Mouse (Mus musculus): ENCODE results near the gene Cntnap5a. TPM values are rescaled to one million over a fixed set of nuclear protein-coding genes. Genes with fewer than 3 reads are reported as not detected.
"Not testable (repeated sequence)": the region's sequence is repeated elsewhere in the genome, so short reads cannot be mapped to it uniquely, and the experiment has no call there.

Cntnap5a gene
- total RNA-seq, 2 experiments from 2014 or later: 28.5 to 28.8 TPM

DNA sequence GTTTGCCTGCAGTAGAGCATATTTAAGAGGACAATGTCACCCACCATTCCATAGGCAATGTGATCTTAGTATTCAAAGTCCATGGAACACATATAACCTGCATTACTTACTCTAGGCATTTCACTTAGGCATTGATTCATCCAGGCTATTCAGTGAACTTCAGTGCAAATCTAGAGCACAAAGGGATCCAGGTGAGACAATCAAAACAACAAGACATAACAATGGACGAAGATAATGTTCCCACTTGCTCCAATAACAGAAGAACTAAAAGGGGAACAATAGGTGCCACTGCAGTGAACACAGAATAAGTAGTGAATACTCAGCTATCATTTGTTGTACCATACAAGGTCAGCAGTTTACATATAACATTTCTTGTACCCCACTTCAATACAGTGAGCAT is 345.1 kb downstream of the Cntnap5a start:
- intact Hi-C loops (cut with DNase I): no loop called here

DNA sequence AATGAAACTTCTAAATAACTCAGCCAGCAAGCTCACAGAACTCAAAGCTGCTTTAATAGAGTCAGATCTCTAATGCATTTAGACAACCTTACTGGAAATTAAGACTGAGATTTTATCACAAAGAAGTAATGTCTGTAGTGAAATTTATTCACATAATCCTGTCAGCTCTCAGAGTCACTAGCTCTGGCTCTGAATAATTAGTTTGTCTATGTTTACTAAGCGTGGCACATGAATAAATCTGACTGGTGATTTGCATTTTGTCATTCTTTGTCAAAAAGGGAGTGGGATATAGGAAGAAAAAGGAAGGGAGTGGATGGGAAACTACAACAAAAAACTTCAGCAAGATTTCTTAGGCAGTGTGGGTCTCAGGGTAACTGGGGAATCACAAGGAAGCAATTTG is 351.3 kb downstream of the Cntnap5a start:
- intact Hi-C loops (cut with DNase I): no loop called here
- no peak for DNase-seq (ENCODE audit: low spot score in 2 of 2)

More for the DNA sequence above, 345.1 kb downstream of the Cntnap5a start:
- no peak for DNase-seq (ENCODE audit: low spot score in 2 of 2)

DNA sequence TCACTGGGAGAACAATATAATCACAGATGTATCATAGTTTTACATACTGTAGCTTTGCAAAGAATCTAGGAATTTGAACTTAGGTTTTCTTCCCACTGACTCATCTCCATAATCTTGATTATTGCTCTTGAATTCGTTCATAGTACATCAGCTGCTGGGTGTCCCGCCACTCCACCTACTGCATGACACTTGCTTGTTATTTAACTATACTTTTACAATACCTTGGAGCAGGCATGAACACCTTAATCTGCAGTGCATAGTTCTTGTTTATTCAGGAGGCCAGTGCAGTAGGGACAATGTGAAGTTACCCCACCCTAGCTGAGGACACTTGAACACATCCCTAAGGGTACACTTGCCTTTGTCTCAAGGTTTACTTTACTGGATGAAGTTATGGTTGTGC is 352.3 kb downstream of the Cntnap5a start:
- intact Hi-C loops (cut with DNase I): no loop called here
- no peak for DNase-seq (ENCODE audit: low spot score in 2 of 2)

DNA sequence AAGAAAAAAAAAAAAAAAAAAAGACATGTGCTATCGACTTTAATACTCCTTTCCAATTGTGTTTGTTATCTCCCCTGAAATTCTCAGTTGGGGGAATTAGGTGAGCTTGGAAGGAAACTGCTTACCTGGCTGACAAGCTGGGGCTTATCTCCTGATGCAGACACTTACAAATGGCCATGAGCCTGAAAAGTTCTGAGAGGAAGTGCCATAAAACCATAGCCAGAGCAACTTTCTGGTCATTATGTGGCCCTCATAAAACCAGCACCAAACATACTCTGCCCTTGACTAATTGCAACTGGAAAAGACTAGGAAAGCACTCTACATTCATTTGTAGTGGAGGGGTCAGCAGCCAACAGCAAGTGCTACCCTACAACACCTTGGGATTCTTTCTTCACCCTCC is 359.5 kb downstream of the Cntnap5a start:
- DNase-seq (ENCODE audit: low spot score in 2 of 2): no peak
- intact Hi-C loops (cut with DNase I): no loop called here

DNA sequence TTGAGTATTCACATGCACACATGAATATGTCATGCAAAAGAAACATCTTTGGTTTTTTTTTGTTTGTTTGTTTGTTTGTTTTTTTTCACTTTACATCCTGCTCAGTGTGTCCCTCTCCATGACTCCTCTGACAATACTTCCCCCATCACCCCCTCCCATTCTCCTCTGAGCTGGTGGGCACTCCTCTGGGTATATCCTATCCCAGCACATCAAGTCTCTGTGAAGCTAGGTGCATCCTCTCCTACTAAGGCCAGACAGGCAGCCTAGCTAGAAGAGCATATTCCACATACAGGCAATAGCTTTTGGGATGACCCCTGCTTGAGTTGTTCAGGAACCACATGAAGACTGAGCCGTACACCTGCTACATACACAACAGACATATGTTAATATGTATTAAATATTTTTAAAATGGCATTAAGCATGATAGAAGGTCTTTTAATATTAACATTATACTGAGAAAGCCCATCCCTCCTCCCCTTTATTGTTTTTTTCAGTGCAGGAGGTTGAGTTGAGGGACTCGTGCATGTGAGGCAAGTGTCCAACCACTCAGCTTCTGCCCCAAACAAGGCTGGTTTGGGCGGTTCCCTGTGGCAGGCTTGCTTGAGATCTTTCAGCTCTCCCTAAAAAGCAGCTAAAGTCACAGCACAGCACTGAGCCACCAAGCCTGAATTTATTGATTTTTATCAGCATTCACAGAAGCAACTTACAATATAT is 422.6 kb downstream of the Cntnap5a start:
- DNase-seq (ENCODE audit: low spot score in 2 of 2): no peak
- intact Hi-C loops (cut with DNase I): no loop called here

- no peak for DNase-seq (ENCODE audit: low spot score in 2 of 2)
- intact Hi-C loops (cut with DNase I): no loop called here
Observed at GRCm38 (mm10) chr1:116107724-116108058, 423.1 kb downstream of the Cntnap5a start.

- intact Hi-C loops (cut with DNase I): no loop called here
- DNase-seq (ENCODE audit: low spot score in 2 of 2): no peak
Observed at GRCm38 (mm10) chr1:116108381-116108780, 423.8 kb downstream of the Cntnap5a start.

- intact Hi-C loops (cut with DNase I): no loop called here
- DNase-seq (ENCODE audit: low spot score in 2 of 2): no peak
Observed at GRCm38 (mm10) chr1:116125767-116126166, 441.2 kb downstream of the Cntnap5a start.

- no peak for DNase-seq (ENCODE audit: low spot score in 2 of 2)
- intact Hi-C loops (cut with DNase I): no loop called here
Observed at GRCm38 (mm10) chr1:116127085-116127484, 442.5 kb downstream of the Cntnap5a start.

DNA sequence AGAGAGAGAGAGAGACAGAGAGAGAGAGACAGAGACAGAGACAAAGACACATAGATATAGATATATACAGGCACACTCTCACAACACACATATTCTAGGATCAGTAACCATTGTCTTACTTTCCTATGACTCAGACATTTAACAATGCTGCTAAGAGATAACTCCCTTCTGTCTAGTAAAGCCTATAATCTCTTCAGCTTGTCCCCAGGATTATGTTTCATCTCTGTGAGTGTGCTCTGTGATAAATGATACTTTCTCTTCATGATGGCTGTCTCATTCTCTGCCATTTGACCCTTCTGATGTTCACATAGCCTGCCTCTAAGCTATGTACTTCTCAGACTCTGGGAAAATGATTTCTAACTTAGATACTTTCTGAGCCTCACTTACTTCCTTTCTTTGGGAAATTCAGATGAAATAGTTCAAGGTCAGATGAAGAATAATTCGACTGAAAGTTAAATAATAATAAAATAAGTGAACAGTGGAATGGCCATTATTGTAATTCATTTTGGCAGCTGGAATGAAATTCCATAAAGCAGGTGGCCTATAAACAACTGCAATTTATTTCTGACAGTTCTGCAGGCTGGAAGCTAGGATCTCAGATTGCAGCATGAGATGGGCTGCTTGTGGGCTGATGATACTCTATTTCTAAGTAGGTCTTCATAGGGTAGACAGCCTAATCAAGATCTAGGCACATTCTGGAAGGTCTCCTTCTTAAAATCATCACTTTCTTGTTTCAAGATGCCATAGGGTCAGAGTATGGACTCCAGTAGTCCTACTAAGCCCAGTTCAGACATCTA is 444.1 kb downstream of the Cntnap5a start:
- intact Hi-C loops (cut with DNase I): no loop called here
- DNase-seq (ENCODE audit: low spot score in 2 of 2): no peak

DNA sequence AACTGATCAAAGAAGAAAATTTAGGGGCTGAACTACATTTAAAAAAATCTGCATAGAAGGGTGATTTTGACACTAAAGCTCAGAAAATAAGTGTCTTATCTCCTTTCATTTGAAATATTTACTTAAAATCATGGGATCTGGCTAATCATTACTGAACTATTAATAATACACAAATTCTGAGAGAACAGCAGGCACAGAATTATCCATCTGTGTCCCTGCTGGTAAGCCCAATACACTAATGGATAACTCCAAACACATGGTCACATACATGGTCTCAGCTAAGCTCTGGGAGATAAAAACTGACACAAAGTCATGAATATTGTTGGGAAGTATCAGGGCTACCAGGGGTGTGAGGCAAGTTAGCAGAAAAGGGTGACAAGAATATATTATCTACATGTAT is 447.9 kb downstream of the Cntnap5a start:
- no peak for DNase-seq (ENCODE audit: low spot score in 2 of 2)
- intact Hi-C loops (cut with DNase I): no loop called here

DNA sequence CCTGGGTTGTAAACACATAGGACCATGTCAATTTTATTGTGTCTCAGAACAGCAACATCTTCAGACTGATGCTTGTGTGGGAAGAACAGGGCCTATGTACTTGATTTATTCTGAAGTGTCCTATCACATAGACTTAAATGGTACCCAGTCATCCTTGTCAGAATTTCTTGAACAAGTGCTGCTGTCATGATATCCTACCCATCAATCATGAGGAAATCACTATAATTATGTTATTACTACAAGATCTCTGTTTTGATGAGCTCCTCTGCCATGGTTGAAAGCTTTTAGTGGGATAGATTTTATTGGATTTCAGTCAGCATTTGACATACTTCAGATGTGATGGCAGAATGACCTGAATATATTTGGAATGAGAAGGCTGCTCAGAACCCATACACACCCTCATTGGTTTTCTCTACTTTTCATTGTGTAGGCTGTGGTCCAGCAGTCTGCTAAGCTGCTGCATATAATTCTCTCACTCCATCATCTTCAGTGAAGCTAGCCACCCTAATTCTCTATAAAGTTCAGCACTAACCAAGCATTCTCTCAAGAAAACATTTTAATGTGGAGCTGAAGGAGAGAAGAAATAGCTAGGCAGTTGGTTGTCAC is 465.3 kb downstream of the Cntnap5a start:
- no peak for DNase-seq (ENCODE audit: low spot score in 2 of 2)
- intact Hi-C loops (cut with DNase I): no loop called here

- DNase-seq (ENCODE audit: low spot score in 2 of 2): no peak
- intact Hi-C loops (cut with DNase I): no loop called here
Observed at GRCm38 (mm10) chr1:116184471-116184870, 499.9 kb downstream of the Cntnap5a start.

DNA sequence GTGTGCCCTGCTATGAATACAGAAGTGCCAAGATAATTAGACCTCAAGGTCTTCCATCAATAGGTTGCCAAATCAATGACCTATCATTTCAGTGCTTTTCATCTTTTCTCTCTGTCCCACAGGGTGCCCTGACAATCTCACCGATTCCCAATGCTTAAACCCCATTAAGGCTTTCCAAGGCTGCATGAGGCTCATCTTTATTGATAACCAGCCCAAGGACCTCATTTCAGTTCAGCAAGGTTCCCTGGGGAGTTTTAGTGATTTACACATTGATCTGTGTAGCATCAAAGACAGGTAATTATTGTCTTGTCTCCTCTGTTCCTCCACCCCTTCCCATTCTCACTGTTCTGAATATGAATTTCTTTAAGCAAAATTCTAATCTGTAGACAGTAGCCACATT is 503.6 kb downstream of the Cntnap5a start:
- DNase-seq (ENCODE audit: low spot score in 2 of 2); intact Hi-C loops (cut with DNase I): not testable (repeated sequence)

GRCm38 (mm10) chr1:116192299-116192698 is 507.7 kb downstream of the Cntnap5a start:
- intact Hi-C loops (cut with DNase I): no loop called here
- DNase-seq (ENCODE audit: low spot score in 2 of 2): peak; percentile 5 to 45

DNA sequence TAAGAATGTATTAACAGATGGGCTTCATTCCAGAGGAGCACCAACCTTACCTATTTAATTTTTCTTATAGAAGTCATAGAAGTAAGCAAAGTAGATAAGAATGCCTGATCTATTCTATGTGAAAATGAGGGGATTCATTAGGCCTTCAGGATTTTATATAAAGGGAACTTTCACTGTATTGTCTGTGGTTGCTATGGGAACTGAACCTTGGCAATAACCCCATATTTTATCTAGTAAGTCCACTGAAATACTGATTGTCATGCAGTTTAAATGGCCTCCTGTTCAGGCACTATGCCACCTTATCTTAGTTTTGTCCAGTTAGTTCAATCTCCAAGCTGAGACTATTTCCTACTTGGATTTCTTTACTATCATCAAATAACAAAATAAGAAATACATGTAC is 532.3 kb downstream of the Cntnap5a start:
- DNase-seq (ENCODE audit: low spot score in 2 of 2): no peak
- intact Hi-C loops (cut with DNase I): no loop called here

- DNase-seq (ENCODE audit: low spot score in 2 of 2): no peak
- intact Hi-C loops (cut with DNase I): no loop called here
Observed at GRCm38 (mm10) chr1:116240538-116240937, 556.0 kb downstream of the Cntnap5a start.

- intact Hi-C loops (cut with DNase I): no loop called here
- DNase-seq (ENCODE audit: low spot score in 2 of 2): peak; percentile 17 to 47
Observed at GRCm38 (mm10) chr1:116243856-116244255, 559.3 kb downstream of the Cntnap5a start.

DNA sequence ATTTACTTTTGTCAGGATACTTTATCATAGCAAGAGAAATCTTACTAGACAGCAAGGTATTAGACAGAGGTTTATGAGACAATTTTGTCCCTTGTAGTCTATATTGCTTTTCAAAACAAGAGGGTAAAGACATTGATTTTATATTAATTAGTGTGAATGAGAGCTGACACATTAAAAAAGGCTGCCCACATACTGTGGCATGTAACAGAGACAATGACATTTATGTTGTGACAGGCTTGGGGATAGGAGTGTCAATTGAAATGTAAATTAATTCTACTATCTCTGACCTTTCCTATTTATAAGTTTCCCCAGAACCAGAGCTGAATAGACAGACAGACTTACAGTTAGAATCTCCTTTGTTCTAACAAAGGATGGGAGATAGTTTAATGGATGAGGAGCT is 596.6 kb downstream of the Cntnap5a start:
- intact Hi-C loops (cut with DNase I): no loop called here
- no peak for DNase-seq (ENCODE audit: low spot score in 2 of 2)

DNA sequence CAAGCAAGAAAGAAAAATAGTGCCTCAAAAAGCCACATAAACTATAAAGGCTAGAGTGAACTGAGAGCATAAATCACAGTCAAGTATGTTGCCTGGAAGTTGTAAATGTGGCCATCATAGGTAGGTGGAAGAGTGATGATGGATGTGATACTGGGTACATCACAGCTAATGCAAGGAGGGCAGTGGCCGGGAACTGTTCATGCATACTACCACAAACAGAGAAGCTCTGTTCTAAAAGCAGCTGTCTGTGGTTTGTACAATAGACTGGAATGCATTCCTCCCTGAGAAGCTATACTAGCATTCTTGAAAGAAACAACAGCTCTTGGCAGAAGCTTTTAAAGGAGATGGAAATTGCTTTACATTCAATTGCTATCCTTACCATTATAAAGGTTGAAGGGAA is 599.4 kb downstream of the Cntnap5a start:
- DNase-seq (ENCODE audit: low spot score in 2 of 2): no peak
- intact Hi-C loops (cut with DNase I): no loop called here

- intact Hi-C loops (cut with DNase I): loop anchor here (10.0 kb wide), 1 partner anchor 622 kb away; the partner anchor contains the start of gene Cntnap5a
- peak; percentile 32 to 40 for DNase-seq (ENCODE audit: low spot score in 2 of 2)
Observed at GRCm38 (mm10) chr1:116306555-116306954, 622.0 kb downstream of the Cntnap5a start.

Data from left cerebral cortex, postnatal 14 days (tissue).